Mouse (Mus musculus) hindbrain, embryonic 16.5 days (tissue): ENCODE data around the gene Smim6. TPM values are rescaled to one million over a fixed set of nuclear protein-coding genes. Genes with fewer than 3 reads are reported as not detected.

Experiments
- ATAC-seq: fragments of 200-750 bp; cut with Nextera tagmentation; 2 replicates; pipeline ENCODE4 v1.8.0; 2017; ENCODE audit warnings: moderate TSS enrichment, moderate library complexity
- H3K27ac ChIP-seq: fragments of 300-500 bp; sonication (generic); 2 replicates; pipeline ENCODE4 v1.5.1; 2014; ENCODE audit warnings: low read depth, mild to moderate bottlenecking, control low read depth, low read length, moderate library complexity
- H3K27me3 ChIP-seq: fragments of 300-500 bp; sonication (generic); replicated peaks from 2 replicates; pipeline ENCODE4 v1.6.1; 2014; ENCODE audit warnings: low read length; ENCODE audit not compliant: control insufficient read depth, insufficient read depth
- H3K36me3 ChIP-seq: fragments of 300-500 bp; sonication (generic); 2 replicates; pipeline ENCODE4 v1.6.1; 2014; ENCODE audit warnings: mild to moderate bottlenecking, low read length, moderate library complexity, mixed read lengths; ENCODE audit not compliant: control insufficient read depth, insufficient read depth
- H3K4me1 ChIP-seq: fragments of 300-500 bp; sonication (generic); 2 replicates; pipeline ENCODE4 v1.6.1; 2014; ENCODE audit warnings: low read depth, low read length; ENCODE audit not compliant: control insufficient read depth, insufficient read depth
- H3K4me2 ChIP-seq: fragments of 300-500 bp; sonication (generic); 2 replicates; pipeline ENCODE4 v1.6.1; 2014; ENCODE audit warnings: mild to moderate bottlenecking, low read length, control low read depth, moderate library complexity
- H3K4me3 ChIP-seq: fragments of 300-500 bp; sonication (generic); 2 replicates; pipeline ENCODE4 v1.5.1; 2014; ENCODE audit warnings: mild to moderate bottlenecking, low read length, control low read depth, moderate library complexity
- H3K9ac ChIP-seq: fragments of 300-500 bp; sonication (generic); 2 replicates; pipeline ENCODE4 v1.6.1; 2014; ENCODE audit warnings: low read depth, mild to moderate bottlenecking, control low read depth, low read length, moderate library complexity
- H3K9me3 ChIP-seq: fragments of 300-500 bp; sonication (generic); 2 replicates; pipeline ENCODE4 v1.6.1; 2014; ENCODE audit warnings: mild to moderate bottlenecking, low read length, moderate library complexity; ENCODE audit not compliant: control insufficient read depth
- WGBS: fragments of 180-500 bp; shearing (Covaris S2); extraction: QIAGEN DNeasy Blood & Tissue Kit; methylation state at CpG from one replicate; pipeline ENCODE4 v1.1.7; 2014; 5-methylcytosine and 5-hydroxymethylcytosine counted together
- polyA plus RNA-seq: library from polyadenylated mRNA; unstranded; fragments of >200 nt; fragmentation: Nextera tagmentation; extraction: Ambion mirVana; gene quantifications from 2 replicates; pipeline ENCODE4 v1.2.1, GENCODE M21; 2015

Smim6 gene
- polyA plus RNA-seq, 1 experiment from 2014 or later: 0.58 TPM

GRCm38 (mm10) chr11:115883251-115883650 lies 28.6 kb upstream of the Smim6 start:
- Histone ChIP-seq H3K4me1 (no peaks in the 10 kb centered on the region), H3K27ac (no peak overlapping the region), H3K4me3 (no peak overlapping the region), H3K9me3 (no peaks in the 10 kb centered on the region), H3K4me2 (no peak overlapping the region), H3K27me3 (0 out of 2 replicates have a peak, but pooled peaks cover 2% of the 10 kb centered on the region), H3K36me3 (no peaks in the 10 kb centered on the region), H3K9ac (no peak overlapping the region)
- ATAC-seq: no peak
- WGBS: 21% methylated on average over 15 of the region's 17 CpGs

GRCm38 (mm10) chr11:115884361-115884760 lies 27.5 kb upstream of the Smim6 start:
- no peak overlapping the region for H3K9ac ChIP-seq
- 0 out of 2 replicates have a peak, but pooled peaks cover 2% of the 10 kb centered on the region for H3K27me3 ChIP-seq
- no peak overlapping the region for H3K4me3 ChIP-seq
- no peaks in the 10 kb centered on the region for H3K9me3 ChIP-seq
- WGBS: 94% methylated on average over 3 of the region's 3 CpGs
- ATAC-seq: no peak
- H3K4me2 ChIP-seq: no peak overlapping the region
- H3K4me1 ChIP-seq: no peaks in the 10 kb centered on the region
- H3K27ac ChIP-seq: no peak overlapping the region
- no peaks in the 10 kb centered on the region for H3K36me3 ChIP-seq

GRCm38 (mm10) chr11:115885281-115885680 lies 26.5 kb upstream of the Smim6 start:
- H3K27ac ChIP-seq: no peak overlapping the region
- no peak for ATAC-seq
- no peak overlapping the region for H3K9ac ChIP-seq
- H3K36me3 ChIP-seq: no peaks in the 10 kb centered on the region
- no peaks in the 10 kb centered on the region for H3K9me3 ChIP-seq
- no peak overlapping the region for H3K4me2 ChIP-seq
- 73% methylated on average over 11 of the region's 11 CpGs for WGBS
- H3K4me3 ChIP-seq: no peak overlapping the region
- H3K27me3 ChIP-seq: 0 out of 2 replicates have a peak, but pooled peaks cover 2% of the 10 kb centered on the region
- no peaks in the 10 kb centered on the region for H3K4me1 ChIP-seq

GRCm38 (mm10) chr11:115886446-115886845 lies 25.4 kb upstream of the Smim6 start:
- H3K4me3 ChIP-seq: no peak overlapping the region
- H3K27me3 ChIP-seq: 0 out of 2 replicates have a peak, but pooled peaks cover 2% of the 10 kb centered on the region
- no peaks in the 10 kb centered on the region for H3K36me3 ChIP-seq
- 89% methylated on average over 11 of the region's 11 CpGs for WGBS
- no peak for ATAC-seq
- H3K27ac ChIP-seq: no peak overlapping the region
- no peak overlapping the region for H3K4me2 ChIP-seq
- no peak overlapping the region for H3K9ac ChIP-seq
- no peaks in the 10 kb centered on the region for H3K4me1 ChIP-seq
- H3K9me3 ChIP-seq: no peaks in the 10 kb centered on the region

GRCm38 (mm10) chr11:115888020-115888419 lies 23.8 kb upstream of the Smim6 start:
- Histone ChIP-seq H3K9ac (no peak overlapping the region), H3K36me3 (0 out of 2 replicates have a peak, but pooled peaks cover under 1% of the 10 kb centered on the region), H3K4me1 (no peaks in the 10 kb centered on the region), H3K27ac (no peak overlapping the region), H3K9me3 (no peaks in the 10 kb centered on the region), H3K4me3 (no peak overlapping the region), H3K4me2 (no peak overlapping the region), H3K27me3 (no peaks in the 10 kb centered on the region)
- 50% methylated on average over 5 of the region's 5 CpGs for WGBS
- ATAC-seq: no peak

- Histone ChIP-seq H3K4me3 (no peak overlapping the region), H3K9me3 (no peaks in the 10 kb centered on the region), H3K4me1 (no peaks in the 10 kb centered on the region), H3K27ac (no peak overlapping the region), H3K27me3 (no peaks in the 10 kb centered on the region), H3K4me2 (no peak overlapping the region), H3K9ac (no peak overlapping the region), H3K36me3 (0 out of 2 replicates have a peak, but pooled peaks cover 3% of the 10 kb centered on the region)
- WGBS: 90% methylated on average over 6 of the region's 6 CpGs
- ATAC-seq: no peak
Measured at GRCm38 (mm10) chr11:115889159-115889558, 22.7 kb upstream of the Smim6 start.

- ATAC-seq: no peak
- Histone ChIP-seq H3K27ac (no peak overlapping the region), H3K9me3 (no peaks in the 10 kb centered on the region), H3K9ac (no peak overlapping the region), H3K4me2 (no peak overlapping the region), H3K36me3 (peaks cover 9% of the 10 kb centered on the region; the same call in 1 of the 2 replicates), H3K27me3 (no peaks in the 10 kb centered on the region), H3K4me3 (no peak overlapping the region), H3K4me1 (no peaks in the 10 kb centered on the region)
- WGBS: 58% methylated on average over 6 of the region's 6 CpGs
Measured at GRCm38 (mm10) chr11:115892213-115892612, 19.6 kb upstream of the Smim6 start.

- ATAC-seq: no peak
- Histone ChIP-seq H3K27me3 (no peaks in the 10 kb centered on the region), H3K36me3 (peaks cover 9% of the 10 kb centered on the region; the same call in 1 of the 2 replicates), H3K4me2 (no peak overlapping the region), H3K4me1 (no peaks in the 10 kb centered on the region), H3K4me3 (no peak overlapping the region), H3K27ac (no peak overlapping the region), H3K9ac (no peak overlapping the region), H3K9me3 (no peaks in the 10 kb centered on the region)
- WGBS: 86% methylated on average over 9 of the region's 9 CpGs
Measured at GRCm38 (mm10) chr11:115893071-115893470, 18.7 kb upstream of the Smim6 start.

- Histone ChIP-seq H3K36me3 (peaks cover 9% of the 10 kb centered on the region; the same call in 1 of the 2 replicates), H3K27me3 (no peaks in the 10 kb centered on the region), H3K27ac (no peak overlapping the region), H3K4me3 (no peak overlapping the region), H3K4me1 (peaks cover under 1% of the 10 kb centered on the region; the same call in 1 of the 2 replicates), H3K9me3 (no peaks in the 10 kb centered on the region), H3K4me2 (no peak overlapping the region), H3K9ac (no peak overlapping the region)
- WGBS: 69% methylated on average over 14 of the region's 14 CpGs
- no peak for ATAC-seq
Measured at GRCm38 (mm10) chr11:115894755-115895520, 16.9 kb upstream of the Smim6 start.
